Mouse (Mus musculus): ENCODE data around the gene Smurf1.
A peak's percentile ranks its signal among the peaks of the same experiment; 100 is the strongest.

Smurf1 gene

GRCm38 (mm10) chr5:144954432-144954831, 11.2 kb downstream of the Smurf1 start:
- no peak for DNase-seq (ENCODE audit: low spot score)

GRCm38 (mm10) chr5:144952592-144952991, 13.1 kb downstream of the Smurf1 start:
- DNase-seq (ENCODE audit: low spot score): no peak

- DNase-seq (ENCODE audit: low spot score): no peak
Observed at GRCm38 (mm10) chr5:144950428-144951051, 15.1 kb downstream of the Smurf1 start.

GRCm38 (mm10) chr5:144949856-144950255, 15.8 kb downstream of the Smurf1 start:
- no peak for DNase-seq (ENCODE audit: low spot score)

- DNase-seq (ENCODE audit: low spot score): no peak
Observed at GRCm38 (mm10) chr5:144948422-144948821, 17.2 kb downstream of the Smurf1 start.

- no peak for DNase-seq (ENCODE audit: low spot score)
Observed at GRCm38 (mm10) chr5:144948002-144948401, 17.6 kb downstream of the Smurf1 start.

- DNase-seq (ENCODE audit: low spot score): no peak
Observed at GRCm38 (mm10) chr5:144946032-144946431, 19.6 kb downstream of the Smurf1 start.

GRCm38 (mm10) chr5:144944932-144945331, 20.7 kb downstream of the Smurf1 start:
- DNase-seq (ENCODE audit: low spot score): no peak

- no peak for DNase-seq (ENCODE audit: low spot score)
Observed at GRCm38 (mm10) chr5:144944370-144944769, 21.3 kb downstream of the Smurf1 start.

- no peak for DNase-seq (ENCODE audit: low spot score)
Observed at GRCm38 (mm10) chr5:144943346-144943745, 22.3 kb downstream of the Smurf1 start.

GRCm38 (mm10) chr5:144942431-144942830, 23.2 kb downstream of the Smurf1 start:
- peak; percentile 52 for DNase-seq (ENCODE audit: low spot score)

- no peak for DNase-seq (ENCODE audit: low spot score)
Observed at GRCm38 (mm10) chr5:144940904-144941303, 24.7 kb downstream of the Smurf1 start.

GRCm38 (mm10) chr5:144937304-144937703, 28.3 kb downstream of the Smurf1 start:
- peak; percentile 64 for DNase-seq (ENCODE audit: low spot score)

GRCm38 (mm10) chr5:144933486-144933885, 32.2 kb downstream of the Smurf1 start:
- no peak for DNase-seq (ENCODE audit: low spot score)

- no peak for DNase-seq (ENCODE audit: low spot score)
Observed at GRCm38 (mm10) chr5:144931841-144932240, 33.8 kb downstream of the Smurf1 start.

- no peak for DNase-seq (ENCODE audit: low spot score)
Observed at GRCm38 (mm10) chr5:144928856-144929713, 36.6 kb downstream of the Smurf1 start.

- peak; percentile 41 for DNase-seq (ENCODE audit: low spot score)
Observed at GRCm38 (mm10) chr5:144926275-144926674, 39.4 kb downstream of the Smurf1 start.

- no peak for DNase-seq (ENCODE audit: low spot score)
Observed at GRCm38 (mm10) chr5:144923351-144923750, 42.3 kb downstream of the Smurf1 start.

- peak; percentile 77 for DNase-seq (ENCODE audit: low spot score)
Observed at GRCm38 (mm10) chr5:144919790-144920189, 45.9 kb downstream of the Smurf1 start.

- no peak for DNase-seq (ENCODE audit: low spot score)
Observed at GRCm38 (mm10) chr5:144919194-144919593, 46.5 kb downstream of the Smurf1 start.

- no peak for DNase-seq (ENCODE audit: low spot score)
Observed at GRCm38 (mm10) chr5:144918204-144918603, 47.4 kb downstream of the Smurf1 start.

- no peak for DNase-seq (ENCODE audit: low spot score)
Observed at GRCm38 (mm10) chr5:144917172-144917571, 48.5 kb downstream of the Smurf1 start.

GRCm38 (mm10) chr5:144915828-144916227, 49.8 kb downstream of the Smurf1 start:
- DNase-seq (ENCODE audit: low spot score): no peak
